Mouse (Mus musculus): ENCODE data around the gene Dao.

Dao gene

DNA sequence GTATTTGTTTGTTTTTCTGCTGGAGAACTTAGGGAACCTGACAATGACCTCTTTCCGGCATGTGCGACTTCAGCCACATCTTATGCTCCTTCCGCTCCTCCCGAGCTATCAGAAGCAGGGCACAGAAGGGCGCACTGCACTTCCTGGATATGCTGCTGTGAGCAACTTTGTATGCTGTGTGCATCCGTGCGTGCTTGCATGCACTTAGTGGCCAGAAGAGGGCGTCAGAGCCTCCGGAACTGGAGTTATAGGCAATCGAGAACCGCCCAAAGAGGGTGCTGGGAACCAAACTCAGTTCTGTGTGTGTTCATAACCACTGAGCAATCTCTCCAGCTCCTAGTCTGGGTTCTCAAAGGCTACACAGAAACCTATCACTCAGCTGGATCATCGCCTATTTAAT is 27.1 kb downstream of the Dao start:
- DNase-seq (ENCODE audit: low spot score): no peak

DNA sequence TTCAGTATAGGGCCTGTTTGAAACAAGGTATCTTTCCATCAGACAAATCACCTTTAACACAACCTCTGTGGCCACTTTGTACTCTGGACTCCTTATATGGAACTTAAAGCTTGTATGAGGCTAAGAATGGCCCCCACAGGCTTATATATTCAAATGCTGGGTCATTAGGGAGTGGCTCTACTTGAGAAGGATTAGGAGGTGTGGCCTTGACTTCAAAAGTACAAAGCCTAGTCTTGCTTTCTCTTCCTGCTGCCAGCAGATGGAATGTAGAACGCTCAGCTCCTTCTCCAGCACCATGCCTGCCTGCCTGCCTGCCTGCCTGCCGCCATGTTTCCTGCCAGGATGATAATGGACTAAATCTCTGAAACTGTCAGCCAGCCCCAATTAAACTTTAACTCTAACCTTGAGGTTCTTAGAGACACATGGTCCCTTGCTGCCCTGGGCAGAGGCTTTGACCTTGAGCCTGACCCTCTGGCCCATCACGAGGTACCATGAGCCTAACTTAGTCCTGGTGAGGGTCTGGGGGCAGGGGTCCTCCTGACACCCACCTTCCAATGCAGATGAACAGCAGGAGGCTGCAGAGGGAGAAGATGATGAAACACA is 28.8 kb downstream of the Dao start:
- no peak for DNase-seq (ENCODE audit: low spot score)

DNA sequence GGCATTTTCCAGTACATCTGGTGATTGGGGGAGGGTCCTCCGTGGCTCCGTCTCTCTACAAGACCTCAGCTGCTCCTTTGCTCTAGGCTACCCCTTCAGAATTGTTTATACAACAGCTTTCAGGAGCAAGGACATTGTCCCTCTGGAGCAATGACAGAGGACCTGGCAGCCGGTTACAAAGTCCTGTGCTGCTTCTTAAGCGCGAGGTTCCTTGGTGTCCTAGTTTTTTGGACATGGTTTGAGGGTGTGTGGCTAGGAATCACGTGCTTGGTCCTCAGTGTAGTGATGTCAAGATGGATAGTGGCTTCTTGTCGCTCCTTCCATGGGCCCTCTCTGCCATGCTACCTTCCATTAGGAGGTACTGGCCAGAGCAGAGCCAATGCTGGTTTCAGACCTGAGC is 30.9 kb downstream of the Dao start:
- no peak for DNase-seq (ENCODE audit: low spot score)

DNA sequence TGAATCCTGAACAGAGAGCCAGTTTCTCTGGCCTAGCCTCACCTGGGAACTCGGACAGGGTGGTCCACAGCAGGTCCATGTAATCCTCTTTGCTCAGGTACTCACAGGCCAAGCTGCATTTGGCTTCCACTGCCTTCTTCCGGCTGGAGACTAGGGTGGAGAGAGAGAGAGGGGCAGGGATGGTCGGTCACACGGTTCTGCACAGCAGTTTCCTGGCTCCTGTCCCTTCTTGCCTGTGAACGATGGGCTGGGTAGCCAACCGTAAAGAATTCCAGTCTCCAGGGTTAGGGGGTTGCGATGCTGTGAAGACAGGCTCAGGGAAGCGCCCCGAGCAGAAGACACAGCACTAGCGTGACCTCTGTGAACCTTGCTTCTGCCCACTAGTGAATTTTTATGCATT is 31.6 kb downstream of the Dao start:
- no peak for DNase-seq (ENCODE audit: low spot score)

- DNase-seq (ENCODE audit: low spot score): no peak
Observed at GRCm38 (mm10) chr5:114040508-114040907, 37.0 kb downstream of the Dao start.

- DNase-seq (ENCODE audit: low spot score): no peak
Observed at GRCm38 (mm10) chr5:114040911-114041310, 37.4 kb downstream of the Dao start.

DNA sequence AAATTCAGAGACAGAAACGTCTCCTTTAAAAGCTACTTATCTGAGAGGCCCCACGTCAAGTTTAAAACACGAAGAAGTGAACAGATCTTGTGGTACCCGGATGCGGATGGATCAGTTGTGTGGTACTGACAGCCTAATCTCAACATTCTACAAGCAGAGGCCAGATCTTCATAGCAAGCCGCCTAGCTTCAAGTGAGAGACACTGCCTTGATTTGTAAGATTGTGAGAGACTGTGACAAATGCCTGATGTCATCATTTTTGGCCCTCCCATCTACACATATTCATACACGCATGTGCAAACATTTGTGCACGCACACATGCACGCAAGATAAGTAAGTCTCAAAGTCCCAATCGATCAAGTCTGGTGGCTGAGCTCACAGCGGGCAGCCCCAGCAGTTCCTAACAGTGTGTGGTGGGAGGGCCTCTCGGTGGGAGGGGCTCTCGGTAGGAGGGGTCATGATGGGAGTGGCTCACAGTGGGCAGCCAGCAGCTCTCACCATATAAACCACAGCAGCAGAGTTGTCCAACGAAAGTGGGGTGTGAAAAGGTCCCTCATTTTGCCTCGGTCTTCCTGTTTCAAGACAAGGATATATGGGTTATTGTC is 37.9 kb downstream of the Dao start:
- DNase-seq (ENCODE audit: low spot score): no peak

DNA sequence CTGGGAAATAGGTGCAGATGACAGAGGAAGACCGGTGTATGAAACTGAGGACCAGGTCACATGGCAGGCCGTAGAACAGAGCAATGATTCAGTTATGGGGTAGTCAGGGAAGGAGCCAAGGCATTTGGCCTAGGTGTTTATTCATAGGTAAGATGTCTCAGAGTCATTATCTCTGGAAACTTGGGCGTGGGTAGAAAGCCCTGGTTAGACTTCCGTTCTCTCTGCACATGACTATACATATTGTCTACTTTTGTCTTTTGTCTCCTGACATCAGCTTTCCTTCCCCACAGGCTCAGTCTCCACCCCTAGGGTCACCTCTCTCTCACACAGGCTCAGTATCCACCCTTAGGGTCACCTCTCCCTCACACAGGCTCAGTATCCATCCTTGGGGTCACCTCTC is 40.3 kb downstream of the Dao start:
- no peak for DNase-seq (ENCODE audit: low spot score)

GRCm38 (mm10) chr5:114045134-114045533 is 41.6 kb downstream of the Dao start:
- DNase-seq (ENCODE audit: low spot score): no peak

GRCm38 (mm10) chr5:114046151-114046550 is 42.6 kb downstream of the Dao start:
- DNase-seq (ENCODE audit: low spot score): no peak

DNA sequence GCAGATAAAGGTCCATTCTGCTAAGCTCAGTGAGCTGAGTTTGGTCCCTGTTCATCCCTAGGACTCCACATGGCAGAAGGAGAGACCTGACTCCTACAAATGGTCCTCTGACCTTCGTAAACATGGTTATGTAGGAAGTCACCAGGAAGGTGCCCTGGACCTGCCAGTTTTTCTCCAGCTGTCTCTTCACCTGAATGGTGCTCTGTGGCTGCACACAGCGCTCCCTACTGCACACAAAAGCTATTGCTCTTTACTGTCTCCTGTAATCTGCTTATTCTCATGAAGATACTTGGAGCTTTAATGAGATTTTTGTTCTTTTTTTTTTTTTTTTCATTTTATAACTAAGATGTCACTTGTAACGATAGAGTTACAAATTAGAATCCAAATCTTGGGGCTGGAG is 43.1 kb downstream of the Dao start:
- DNase-seq (ENCODE audit: low spot score): no peak

DNA sequence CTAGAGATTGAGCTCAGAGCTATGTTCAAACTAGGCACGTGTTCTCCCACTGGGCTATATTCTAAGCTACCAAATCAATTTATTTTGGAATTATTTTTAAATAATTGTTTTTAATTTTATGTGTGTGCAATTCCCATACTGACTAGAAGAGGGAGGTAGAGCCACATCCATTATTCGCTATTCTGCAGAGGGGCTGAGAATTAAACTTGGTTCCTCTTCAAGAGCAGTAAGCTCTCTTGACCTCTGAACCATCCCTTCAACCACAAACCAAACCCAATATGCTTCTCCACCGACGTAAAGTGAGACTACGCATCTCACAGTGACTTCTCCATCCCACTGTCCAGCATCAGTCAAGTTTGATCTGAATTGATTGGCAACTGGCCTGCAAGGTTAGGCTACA is 43.7 kb downstream of the Dao start:
- no peak for DNase-seq (ENCODE audit: low spot score)

- DNase-seq (ENCODE audit: low spot score): no peak
Observed at GRCm38 (mm10) chr5:114048731-114049308, 45.3 kb downstream of the Dao start.

GRCm38 (mm10) chr5:114052246-114052761 is 48.8 kb downstream of the Dao start:
- DNase-seq (ENCODE audit: low spot score): peak; percentile 30

DNA sequence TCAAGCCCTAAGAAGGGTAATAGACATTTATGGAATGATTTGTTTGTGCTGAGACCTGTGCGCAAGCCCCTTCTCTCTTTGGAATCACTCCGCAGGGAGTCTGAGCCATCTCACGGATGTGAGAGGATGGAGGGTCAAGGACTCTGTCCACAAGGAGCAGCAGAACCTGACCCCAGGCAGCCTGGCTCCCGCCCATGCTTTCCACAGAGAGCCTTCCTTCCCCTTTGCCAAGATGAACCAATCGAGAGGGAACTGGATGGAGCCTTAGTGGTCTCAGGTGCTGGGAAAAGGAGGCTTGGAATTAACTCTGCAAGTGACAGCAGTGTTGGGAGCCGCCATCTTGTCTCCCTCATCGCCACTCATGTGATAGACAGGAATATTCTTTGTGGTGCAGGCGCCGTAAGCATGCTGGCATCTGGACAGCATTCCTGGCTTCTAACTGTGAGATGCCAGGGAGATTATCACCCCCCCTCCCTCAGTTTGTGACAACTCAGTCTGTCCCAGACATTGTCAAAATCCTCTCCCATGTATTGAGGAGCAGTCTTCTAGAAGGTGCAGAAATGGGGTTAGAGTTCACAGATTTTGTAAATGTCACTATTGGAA is 53.7 kb downstream of the Dao start:
- DNase-seq (ENCODE audit: low spot score): no peak

DNA sequence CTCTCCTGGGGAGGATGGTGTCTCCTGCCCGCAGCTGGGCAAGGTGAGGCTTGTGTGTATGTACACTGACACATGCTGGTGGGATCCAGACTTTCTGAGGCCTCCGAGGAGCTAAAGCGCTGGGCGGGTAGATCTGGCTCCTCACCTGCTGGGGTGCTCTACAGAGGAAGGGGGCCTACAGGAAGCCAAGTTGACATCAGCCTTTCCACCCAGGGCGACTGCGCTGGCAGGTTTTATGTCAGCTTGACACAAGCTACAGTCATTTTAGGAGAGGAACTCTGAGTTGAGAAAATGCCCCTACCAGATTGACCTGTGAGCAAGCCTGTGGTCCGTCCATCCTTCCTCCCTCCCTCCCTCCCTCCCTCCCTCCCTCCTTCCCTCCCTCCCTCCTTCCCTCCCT is 58.2 kb downstream of the Dao start:
- no peak for DNase-seq (ENCODE audit: low spot score)

GRCm38 (mm10) chr5:114063958-114064357 is 60.5 kb downstream of the Dao start:
- no peak for DNase-seq (ENCODE audit: low spot score)

- DNase-seq (ENCODE audit: low spot score): no peak
Observed at GRCm38 (mm10) chr5:114065161-114065560, 61.7 kb downstream of the Dao start, which contains the start of gene Usp30. Usp30 (plus strand) TSS chr5:114065461.

- no peak for DNase-seq (ENCODE audit: low spot score)
Observed at GRCm38 (mm10) chr5:114066601-114067000, 63.1 kb downstream of the Dao start.

GRCm38 (mm10) chr5:114067543-114067942 is 64.0 kb downstream of the Dao start:
- no peak for DNase-seq (ENCODE audit: low spot score)

DNA sequence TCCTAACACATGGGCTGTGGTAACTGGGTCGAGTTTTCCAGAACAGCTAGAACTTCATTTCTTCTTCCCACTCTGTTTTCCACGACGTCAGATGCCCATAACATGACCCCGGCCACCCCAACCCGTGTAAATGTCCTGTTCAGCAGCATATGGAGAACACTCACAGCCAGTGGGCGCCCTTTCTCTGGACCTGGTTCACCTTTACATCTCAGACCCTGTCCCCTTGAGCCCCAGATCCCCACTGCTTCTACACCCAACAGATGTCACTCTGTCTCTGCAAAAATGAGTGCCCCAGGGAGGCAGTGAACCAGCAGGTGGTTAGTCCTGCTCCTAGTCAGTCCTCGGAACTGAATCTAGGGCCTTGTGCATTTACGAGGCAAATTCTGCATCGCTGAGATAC is 64.5 kb downstream of the Dao start:
- no peak for DNase-seq (ENCODE audit: low spot score)

DNA sequence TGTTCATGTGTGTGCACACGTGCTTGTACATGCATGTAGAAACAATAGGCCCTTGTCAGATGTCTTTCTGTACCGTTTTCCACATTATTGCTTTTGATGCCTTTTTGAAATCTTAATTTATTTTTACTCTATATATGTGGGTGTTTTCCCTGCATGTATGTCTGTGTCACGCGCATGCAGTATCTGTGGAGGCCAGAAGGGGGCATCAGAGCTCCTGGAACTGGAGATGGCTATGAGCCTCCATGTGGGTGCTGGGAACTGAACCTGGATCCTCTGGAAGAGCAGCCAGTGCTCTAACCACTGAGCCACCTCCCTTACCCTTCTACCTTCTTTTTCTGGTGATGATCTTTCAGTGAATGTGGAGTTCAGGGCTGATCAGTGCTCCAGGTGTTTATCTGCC is 67.4 kb downstream of the Dao start:
- no peak for DNase-seq (ENCODE audit: low spot score)

- no peak for DNase-seq (ENCODE audit: low spot score)
Observed at GRCm38 (mm10) chr5:114072262-114072661, 68.8 kb downstream of the Dao start.
